Mouse (Mus musculus) forebrain, embryonic 15.5 days (tissue): ENCODE results near the gene Klk15. TPM values are rescaled to one million over a fixed set of nuclear protein-coding genes. Genes with fewer than 3 reads are reported as not detected.
"Not testable (repeated sequence)": the region's sequence is repeated elsewhere in the genome, so short reads cannot be mapped to it uniquely, and the experiment has no call there.

Experiments used
- ATAC-seq: fragments of 200-750 bp; cut with Nextera tagmentation; replicated peaks from 2 replicates; pipeline ENCODE4 v1.8.0; 2017; ENCODE audit warnings: mild to moderate bottlenecking, moderate TSS enrichment, moderate library complexity
- H3K27ac ChIP-seq: fragments of 300-500 bp; sonication (generic); replicated peaks from 2 replicates; pipeline ENCODE4 v1.5.1; 2015; ENCODE audit warnings: mild to moderate bottlenecking, inconsistent platforms
- H3K27me3 ChIP-seq: fragments of 300-500 bp; sonication (generic); 2 replicates; pipeline ENCODE4 v1.6.1; 2015; ENCODE audit warnings: inconsistent platforms
- H3K36me3 ChIP-seq: fragments of 300-500 bp; sonication (generic); 2 replicates; pipeline ENCODE4 v1.6.1; 2015; ENCODE audit warnings: mild to moderate bottlenecking, inconsistent platforms
- H3K4me1 ChIP-seq: fragments of 300-500 bp; sonication (generic); 2 replicates; pipeline ENCODE4 v1.6.1; 2015; ENCODE audit warnings: inconsistent platforms
- H3K4me2 ChIP-seq: fragments of 300-500 bp; sonication (generic); replicated peaks from 2 replicates; pipeline ENCODE4 v1.6.1; 2015; ENCODE audit warnings: mild to moderate bottlenecking, inconsistent platforms
- H3K4me3 ChIP-seq: fragments of 300-500 bp; sonication (generic); 2 replicates; pipeline ENCODE4 v1.5.1; 2015; ENCODE audit warnings: mild to moderate bottlenecking, inconsistent platforms
- H3K9ac ChIP-seq: fragments of 300-500 bp; sonication (generic); replicated peaks from 2 replicates; pipeline ENCODE4 v1.6.1; 2015; ENCODE audit warnings: mild to moderate bottlenecking, inconsistent platforms
- H3K9me3 ChIP-seq: fragments of 300-500 bp; sonication (generic); 2 replicates; pipeline ENCODE4 v1.6.1; 2016; ENCODE audit warnings: inconsistent platforms
- whole genome bisulfite sequencing: fragments of 180-500 bp; shearing (Covaris S2); methylation state at CpG from one replicate; pipeline ENCODE4 v1.1.7; 2015; ENCODE audit warnings: mixed read lengths; 5-methylcytosine and 5-hydroxymethylcytosine counted together
- polyA plus RNA-seq: library from polyadenylated mRNA; unstranded; fragments of >200 nt; fragmentation: Nextera tagmentation; extraction: Ambion mirVana; gene quantifications from 2 replicates; pipeline ENCODE4 v1.2.1, GENCODE M21; 2015

The Klk15 gene
- polyA plus RNA-seq, 1 experiment from 2014 or later, result not detected

GRCm38 (mm10) chr7:43932337-43932736 lies 1.2 kb upstream of the Klk15 start:
- H3K36me3 ChIP-seq, result no peaks in the 10 kb centered on the region
- no peaks in the 10 kb centered on the region for H3K4me1 ChIP-seq
- H3K27ac ChIP-seq, result no peak overlapping the region
- H3K4me3 ChIP-seq, result no peak overlapping the region
- H3K27me3 ChIP-seq, result no peaks in the 10 kb centered on the region
- ATAC-seq, result no peak
- H3K9ac ChIP-seq, result no peak overlapping the region
- H3K9me3 ChIP-seq, result no peaks in the 10 kb centered on the region
- H3K4me2 ChIP-seq, result no peak overlapping the region
- 71% methylated on average over 4 of the region's 4 CpGs for WGBS

- H3K9me3 ChIP-seq, result no peaks in the 10 kb centered on the region
- H3K4me2 ChIP-seq, result no peak overlapping the region
- 65% methylated on average over 3 of the region's 3 CpGs for WGBS
- H3K9ac ChIP-seq, result no peak overlapping the region
- no peaks in the 10 kb centered on the region for H3K36me3 ChIP-seq
- H3K27ac ChIP-seq, result no peak overlapping the region
- no peaks in the 10 kb centered on the region for H3K4me1 ChIP-seq
- no peak for ATAC-seq
- no peaks in the 10 kb centered on the region for H3K27me3 ChIP-seq
- no peak overlapping the region for H3K4me3 ChIP-seq
Measured at GRCm38 (mm10) chr7:43934747-43935146, 1.2 kb downstream of the Klk15 start.

- Histone ChIP-seq H3K36me3 (no peaks in the 10 kb centered on the region), H3K4me1 (no peaks in the 10 kb centered on the region), H3K27ac (no peak overlapping the region), H3K4me2 (no peak overlapping the region), H3K9me3 (no peaks in the 10 kb centered on the region), H3K4me3 (no peak overlapping the region), H3K27me3 (no peaks in the 10 kb centered on the region), H3K9ac (no peak overlapping the region)
- 87% methylated on average over 14 of the region's 14 CpGs for WGBS
- ATAC-seq, result no peak
Measured at GRCm38 (mm10) chr7:43936551-43936950, 3.0 kb downstream of the Klk15 start.

GRCm38 (mm10) chr7:43942293-43942692 lies 8.8 kb downstream of the Klk15 start:
- not testable (repeated sequence) for H3K4me1 ChIP-seq, H3K4me2 ChIP-seq, H3K27ac ChIP-seq, ATAC-seq, H3K9ac ChIP-seq, H3K36me3 ChIP-seq, H3K9me3 ChIP-seq, H3K4me3 ChIP-seq, H3K27me3 ChIP-seq
- WGBS, result 72% methylated on average over 3 of the region's 3 CpGs

- no peaks in the 10 kb centered on the region for H3K36me3 ChIP-seq
- H3K4me2 ChIP-seq, result no peak overlapping the region
- H3K27ac ChIP-seq, result no peak overlapping the region
- H3K9ac ChIP-seq, result no peak overlapping the region
- no peak overlapping the region for H3K4me3 ChIP-seq
- H3K9me3 ChIP-seq, result no peaks in the 10 kb centered on the region
- 82% methylated on average over 3 of the region's 3 CpGs for WGBS
- H3K4me1 ChIP-seq, result no peaks in the 10 kb centered on the region
- no peak for ATAC-seq
- H3K27me3 ChIP-seq, result no peaks in the 10 kb centered on the region
Measured at GRCm38 (mm10) chr7:43944727-43945264, 11.3 kb downstream of the Klk15 start.

- H3K36me3 ChIP-seq, result no peaks in the 10 kb centered on the region
- H3K9me3 ChIP-seq, result no peaks in the 10 kb centered on the region
- 86% methylated on average over 2 of the region's 2 CpGs for WGBS
- no peak within 1 kb of the TSS for H3K4me2 ChIP-seq
- no peaks in the 10 kb centered on the region for H3K4me1 ChIP-seq
- no peak within 1 kb of the TSS for H3K9ac ChIP-seq
- ATAC-seq, result no peak
- H3K4me3 ChIP-seq, result no peak within 1 kb of the TSS
- no peak within 1 kb of the TSS for H3K27ac ChIP-seq
- no peaks in the 10 kb centered on the region for H3K27me3 ChIP-seq
Measured at GRCm38 (mm10) chr7:43950364-43950763, 16.8 kb downstream of the Klk15 start, which contains the start of gene Klk1b8. Klk1b8 (plus strand) TSS chr7:43950664.

GRCm38 (mm10) chr7:43952703-43953102 lies 19.2 kb downstream of the Klk15 start:
- no peak overlapping the region for H3K4me2 ChIP-seq
- no peaks in the 10 kb centered on the region for H3K27me3 ChIP-seq
- H3K9me3 ChIP-seq, result no peaks in the 10 kb centered on the region
- H3K4me3 ChIP-seq, result no peak overlapping the region
- H3K9ac ChIP-seq, result no peak overlapping the region
- H3K36me3 ChIP-seq, result no peaks in the 10 kb centered on the region
- no peaks in the 10 kb centered on the region for H3K4me1 ChIP-seq
- no peak for ATAC-seq
- no peak overlapping the region for H3K27ac ChIP-seq
- 65% methylated on average over 4 of the region's 4 CpGs for WGBS

- no peak within 1 kb of the TSS for H3K9ac ChIP-seq
- WGBS, result 63% methylated on average over 3 of the region's 3 CpGs
- H3K4me3 ChIP-seq, result no peak within 1 kb of the TSS
- no peak within 1 kb of the TSS for H3K4me2 ChIP-seq
- no peak for ATAC-seq
- H3K27me3 ChIP-seq, result no peaks in the 10 kb centered on the region
- H3K36me3 ChIP-seq, result no peaks in the 10 kb centered on the region
- H3K27ac ChIP-seq, result no peak within 1 kb of the TSS
- no peaks in the 10 kb centered on the region for H3K4me1 ChIP-seq
- H3K9me3 ChIP-seq, result no peaks in the 10 kb centered on the region
Measured at GRCm38 (mm10) chr7:43966451-43966850, 32.9 kb downstream of the Klk15 start, which contains the start of gene Klk1b1. Klk1b1 (plus strand) TSS chr7:43966751.

- Histone ChIP-seq H3K9me3 (no peaks in the 10 kb centered on the region), H3K4me3 (no peak overlapping the region), H3K9ac (no peak overlapping the region), H3K27me3 (no peaks in the 10 kb centered on the region), H3K27ac (no peak overlapping the region), H3K4me1 (no peaks in the 10 kb centered on the region), H3K4me2 (no peak overlapping the region), H3K36me3 (no peaks in the 10 kb centered on the region)
- 83% methylated on average over 3 of the region's 3 CpGs for WGBS
- ATAC-seq, result no peak
Measured at GRCm38 (mm10) chr7:43967058-43967457, 33.5 kb downstream of the Klk15 start.

GRCm38 (mm10) chr7:43967612-43968011 lies 34.1 kb downstream of the Klk15 start:
- H3K36me3 ChIP-seq, result no peaks in the 10 kb centered on the region
- H3K27me3 ChIP-seq, result no peaks in the 10 kb centered on the region
- WGBS, result 85% methylated on average over 2 of the region's 2 CpGs
- no peak overlapping the region for H3K27ac ChIP-seq
- no peak overlapping the region for H3K9ac ChIP-seq
- H3K4me2 ChIP-seq, result no peak overlapping the region
- H3K4me1 ChIP-seq, result no peaks in the 10 kb centered on the region
- ATAC-seq, result no peak
- no peaks in the 10 kb centered on the region for H3K9me3 ChIP-seq
- H3K4me3 ChIP-seq, result no peak overlapping the region

GRCm38 (mm10) chr7:43975761-43976160 lies 42.2 kb downstream of the Klk15 start, which contains the start of gene Klk1b9:
Klk1b9 (plus strand) TSS chr7:43976061.
- 77% methylated on average over 1 of the region's 1 CpGs for WGBS
- H3K9ac ChIP-seq, H3K27ac ChIP-seq, H3K9me3 ChIP-seq, H3K4me3 ChIP-seq, H3K4me2 ChIP-seq, H3K27me3 ChIP-seq, H3K4me1 ChIP-seq, H3K36me3 ChIP-seq, ATAC-seq: not testable (repeated sequence)

- H3K4me3 ChIP-seq, result no peak overlapping the region
- H3K9me3 ChIP-seq, result no peaks in the 10 kb centered on the region
- H3K9ac ChIP-seq, result no peak overlapping the region
- no peak overlapping the region for H3K4me2 ChIP-seq
- H3K36me3 ChIP-seq, result no peaks in the 10 kb centered on the region
- no peak overlapping the region for H3K27ac ChIP-seq
- ATAC-seq, result no peak
- H3K27me3 ChIP-seq, result no peaks in the 10 kb centered on the region
- H3K4me1 ChIP-seq, result no peaks in the 10 kb centered on the region
Measured at GRCm38 (mm10) chr7:43985657-43986056, 52.1 kb downstream of the Klk15 start.
